Mouse (Mus musculus): ENCODE results near the gene Kdsr.

DNA sequence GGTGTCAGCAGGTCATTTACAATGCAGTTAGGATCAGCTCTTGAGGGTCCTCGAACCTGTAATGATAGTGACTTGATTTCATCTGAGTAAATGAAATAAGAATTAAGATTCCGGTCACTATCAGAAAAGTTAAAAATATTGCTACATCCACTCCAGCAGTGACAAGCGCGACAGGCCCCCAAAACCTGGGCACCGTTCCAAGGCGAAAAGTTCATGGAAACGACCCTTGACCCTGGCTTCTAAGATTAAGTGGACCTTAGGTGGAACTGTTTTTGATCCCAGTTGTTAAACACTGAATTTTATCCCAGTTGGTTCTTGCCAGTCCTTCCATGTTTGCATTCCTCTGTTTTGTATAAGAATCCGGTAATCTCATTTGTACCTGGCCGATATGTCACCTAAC, 14.6 kb upstream of the Kdsr start:
- TF ChIP-seq CTCF (IDR thresholded peaks at IDR 0.05; ENCODE audit: low read depth): no peak
- TF ChIP-seq EP300 (IDR thresholded peaks at IDR 0.05; ENCODE audit: low read depth): no peak
